Mouse (Mus musculus): ENCODE data around the gene Elovl6.

The Elovl6 gene

GRCm38 (mm10) chr3:129649586-129650292 is 117.6 kb downstream of the Elovl6 start:
- DNase-seq = no peak

- DNase-seq = no peak
Measured at GRCm38 (mm10) chr3:129650293-129650612, 118.1 kb downstream of the Elovl6 start.

- DNase-seq = no peak
Measured at GRCm38 (mm10) chr3:129650931-129651330, 118.8 kb downstream of the Elovl6 start.

- no peak for DNase-seq
Measured at GRCm38 (mm10) chr3:129651765-129652164, 119.6 kb downstream of the Elovl6 start.

- DNase-seq = no peak
Measured at GRCm38 (mm10) chr3:129652476-129652875, 120.3 kb downstream of the Elovl6 start.

GRCm38 (mm10) chr3:129656540-129656939 is 124.4 kb downstream of the Elovl6 start:
- DNase-seq = no peak

- DNase-seq = no peak
Measured at GRCm38 (mm10) chr3:129657222-129657621, 125.1 kb downstream of the Elovl6 start.

- DNase-seq = no peak
Measured at GRCm38 (mm10) chr3:129657775-129658174, 125.6 kb downstream of the Elovl6 start.

GRCm38 (mm10) chr3:129658776-129659175 is 126.6 kb downstream of the Elovl6 start:
- no peak for DNase-seq

GRCm38 (mm10) chr3:129663906-129664305 is 131.8 kb downstream of the Elovl6 start:
- DNase-seq = no peak

GRCm38 (mm10) chr3:129675923-129676322 is 143.8 kb downstream of the Elovl6 start:
- no peak for DNase-seq

- peak in 1 of 2 experiments; percentile 41 for DNase-seq
Measured at GRCm38 (mm10) chr3:129680258-129680657, 148.1 kb downstream of the Elovl6 start.

GRCm38 (mm10) chr3:129681841-129682240 is 149.7 kb downstream of the Elovl6 start:
- peak in 1 of 2 experiments; percentile 40 for DNase-seq

GRCm38 (mm10) chr3:129682389-129682788 is 150.2 kb downstream of the Elovl6 start:
- peak in 1 of 2 experiments; percentile 36 for DNase-seq

GRCm38 (mm10) chr3:129683060-129683679 is 151.0 kb downstream of the Elovl6 start:
- DNase-seq = peak; percentile 35 to 42

GRCm38 (mm10) chr3:129686196-129686595 is 154.0 kb downstream of the Elovl6 start:
- peak in 1 of 2 experiments; percentile 30 for DNase-seq

- DNase-seq = peak in 1 of 2 experiments; percentile 77
Measured at GRCm38 (mm10) chr3:129686698-129687333, 154.7 kb downstream of the Elovl6 start.

- DNase-seq = no peak
Measured at GRCm38 (mm10) chr3:129687429-129687828, 155.3 kb downstream of the Elovl6 start.
